Mouse (Mus musculus) hindbrain, embryonic 12.5 days (tissue): ENCODE measurements around the gene Mrfap1. TPM values are rescaled to one million over a fixed set of nuclear protein-coding genes. Genes with fewer than 3 reads are reported as not detected.

ENCODE experiments used
- ATAC-seq: fragments of 200-750 bp; cut with Nextera tagmentation; 2 replicates; pipeline ENCODE4 v1.8.0; 2017; ENCODE audit warnings: moderate TSS enrichment; ENCODE audit not compliant: low FRiP score
- H3K27ac ChIP-seq: fragments of 300-500 bp; sonication (generic); 2 replicates; pipeline ENCODE4 v1.5.1; 2016; ENCODE audit warnings: mild to moderate bottlenecking
- H3K27me3 ChIP-seq: fragments of 300-500 bp; sonication (generic); 2 replicates; pipeline ENCODE4 v1.6.1; 2016; ENCODE audit warnings: mild to moderate bottlenecking
- H3K36me3 ChIP-seq: fragments of 300-500 bp; sonication (generic); 2 replicates; pipeline ENCODE4 v1.6.1; 2016; ENCODE audit warnings: mild to moderate bottlenecking
- H3K4me1 ChIP-seq: fragments of 300-500 bp; sonication (generic); 2 replicates; pipeline ENCODE4 v1.6.1; 2016
- H3K4me2 ChIP-seq: fragments of 300-500 bp; sonication (generic); replicated peaks from 2 replicates; pipeline ENCODE4 v1.6.1; 2016; ENCODE audit warnings: mild to moderate bottlenecking
- H3K4me3 ChIP-seq: fragments of 300-500 bp; sonication (generic); 2 replicates; pipeline ENCODE4 v1.5.1; 2016; ENCODE audit warnings: mild to moderate bottlenecking
- H3K9ac ChIP-seq: fragments of 300-500 bp; sonication (generic); 2 replicates; pipeline ENCODE4 v1.6.1; 2016; ENCODE audit warnings: mild to moderate bottlenecking, moderate library complexity
- H3K9me3 ChIP-seq: fragments of 300-500 bp; sonication (generic); replicated peaks from 2 replicates; pipeline ENCODE4 v1.6.1; 2016; ENCODE audit warnings: mild to moderate bottlenecking
- WGBS: fragments of 180-500 bp; shearing (Covaris S2); methylation state at CpG from one replicate; pipeline ENCODE4 v1.1.7; 2016; 5-methylcytosine and 5-hydroxymethylcytosine counted together
- polyA plus RNA-seq: library from polyadenylated mRNA; unstranded; fragments of >200 nt; fragmentation: Nextera tagmentation; extraction: Ambion mirVana; gene quantifications from 2 replicates; pipeline ENCODE4 v1.2.1, GENCODE M21; 2016

Gene Mrfap1
- polyA plus RNA-seq, 1 experiment from 2014 or later = 495 TPM

DNA sequence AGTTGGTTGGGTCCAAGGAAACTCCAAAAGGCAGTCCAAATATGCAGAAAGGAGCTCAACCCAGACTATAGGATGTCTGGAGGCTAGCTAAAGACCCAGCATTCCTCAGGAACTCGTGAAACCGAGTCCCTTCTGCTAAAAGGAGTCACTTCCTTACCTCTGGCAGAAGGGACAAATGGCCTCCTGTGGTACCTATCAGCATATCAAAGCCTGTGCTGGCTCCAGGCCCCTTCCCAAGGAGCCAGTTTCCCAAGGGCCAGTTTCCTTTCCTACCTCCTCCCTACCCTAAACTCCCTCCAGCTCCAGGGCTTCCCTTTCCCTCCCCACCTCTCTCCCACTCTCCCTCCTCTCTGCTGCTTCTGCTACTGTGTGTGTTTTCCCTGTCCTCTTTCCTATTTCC lies 19.4 kb downstream of the Mrfap1 start:
- no peak overlapping the region for H3K27ac ChIP-seq
- ATAC-seq = no peak
- H3K36me3 ChIP-seq = no peaks in the 10 kb centered on the region
- H3K4me3 ChIP-seq = no peak overlapping the region
- no peak overlapping the region for H3K9ac ChIP-seq
- no peak overlapping the region for H3K4me2 ChIP-seq
- H3K27me3 ChIP-seq = no peaks in the 10 kb centered on the region
- H3K4me1 ChIP-seq = peaks cover 3% of the 10 kb centered on the region; the same call in 1 of the 2 replicates
- H3K9me3 ChIP-seq = 0 out of 2 replicates have a peak, but pooled peaks cover 4% of the 10 kb centered on the region
- WGBS = 0% methylated on average over 2 of the region's 2 CpGs

DNA sequence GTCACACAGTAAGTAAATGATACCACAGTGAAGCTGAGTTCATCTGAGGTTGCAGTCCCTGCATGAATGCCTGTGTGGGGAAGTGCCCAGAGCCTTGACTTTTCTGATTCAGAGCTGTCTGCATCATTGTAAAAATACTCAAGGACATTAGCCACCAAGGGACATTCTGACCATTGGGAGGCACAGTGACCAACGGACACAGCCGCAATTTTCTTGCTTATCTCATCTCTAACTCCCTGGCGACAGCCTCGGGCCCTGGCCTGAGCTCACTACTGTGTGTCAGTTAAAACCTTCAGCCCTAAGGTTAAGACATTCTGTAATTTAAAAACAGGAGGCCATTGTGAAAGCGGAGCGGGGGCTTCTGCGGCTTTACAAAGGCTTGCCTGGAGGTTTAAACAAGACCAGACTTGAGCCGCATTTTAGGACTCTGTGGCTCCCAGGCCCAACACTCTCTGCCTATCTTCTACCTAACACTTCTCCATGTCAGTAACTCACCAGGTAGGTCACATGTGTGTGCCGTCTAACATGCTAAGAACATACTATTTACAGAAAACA lies 20.5 kb downstream of the Mrfap1 start:
- no peak overlapping the region for H3K27ac ChIP-seq
- no peak for ATAC-seq

DNA sequence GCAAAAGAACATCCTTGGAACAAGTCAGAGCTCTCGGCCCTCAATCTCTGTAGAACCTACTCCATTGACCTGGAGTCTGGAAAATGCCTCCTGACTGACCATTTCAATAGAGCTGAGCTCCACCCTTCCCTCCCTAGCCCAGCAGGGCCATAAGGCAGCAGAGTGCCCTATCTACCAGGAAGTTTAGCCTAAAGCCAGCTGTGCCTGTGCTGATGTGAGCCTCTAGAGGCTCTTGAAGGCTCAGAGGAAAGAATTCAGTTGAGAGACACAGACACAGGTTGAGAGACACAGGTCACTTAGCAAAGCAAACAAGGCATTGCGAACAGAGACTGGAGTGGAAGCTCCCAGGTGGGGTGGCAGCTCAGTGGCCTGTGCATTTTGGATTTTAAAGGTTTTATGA lies 21.3 kb downstream of the Mrfap1 start:
- no peak overlapping the region for H3K27ac ChIP-seq
- no peaks in the 10 kb centered on the region for H3K36me3 ChIP-seq
- no peaks in the 10 kb centered on the region for H3K27me3 ChIP-seq
- WGBS = 80% methylated on average over 2 of the region's 2 CpGs
- H3K4me1 ChIP-seq = peaks cover 3% of the 10 kb centered on the region; the same call in 1 of the 2 replicates
- no peak overlapping the region for H3K9ac ChIP-seq
- 0 out of 2 replicates have a peak, but pooled peaks cover 4% of the 10 kb centered on the region for H3K9me3 ChIP-seq
- H3K4me3 ChIP-seq = no peak overlapping the region
- H3K4me2 ChIP-seq = no peak overlapping the region
- no peak for ATAC-seq

More for the DNA sequence above, 20.5 kb downstream of the Mrfap1 start:
- WGBS = 29% methylated on average over 9 of the region's 9 CpGs
- H3K4me2 ChIP-seq = no peak overlapping the region
- H3K4me3 ChIP-seq = no peak overlapping the region
- no peak overlapping the region for H3K9ac ChIP-seq
- H3K4me1 ChIP-seq = peaks cover 3% of the 10 kb centered on the region; the same call in 1 of the 2 replicates
- 0 out of 2 replicates have a peak, but pooled peaks cover 4% of the 10 kb centered on the region for H3K9me3 ChIP-seq
- H3K27me3 ChIP-seq = no peaks in the 10 kb centered on the region
- H3K36me3 ChIP-seq = no peaks in the 10 kb centered on the region

DNA sequence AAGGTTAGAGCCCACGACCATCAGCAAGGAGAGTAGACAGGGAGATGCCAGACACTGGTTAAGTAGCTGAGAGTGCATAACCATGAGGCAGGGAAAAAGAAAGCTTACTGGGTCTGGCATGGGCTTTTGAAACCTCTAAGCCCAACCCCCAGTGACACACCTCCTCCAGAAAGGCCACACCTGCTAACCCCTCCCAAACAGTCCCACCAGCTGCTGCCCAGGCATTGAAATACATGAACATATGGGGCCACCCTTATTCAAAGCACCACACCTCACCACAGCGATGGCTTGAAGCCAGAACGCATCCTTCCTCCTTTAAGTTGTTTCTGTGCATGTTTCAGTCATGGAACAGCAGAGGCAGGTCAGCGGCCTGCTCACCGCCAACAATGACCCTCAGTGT lies 24.0 kb downstream of the Mrfap1 start:
- no peak overlapping the region for H3K9ac ChIP-seq
- 79% methylated on average over 5 of the region's 5 CpGs for WGBS

DNA sequence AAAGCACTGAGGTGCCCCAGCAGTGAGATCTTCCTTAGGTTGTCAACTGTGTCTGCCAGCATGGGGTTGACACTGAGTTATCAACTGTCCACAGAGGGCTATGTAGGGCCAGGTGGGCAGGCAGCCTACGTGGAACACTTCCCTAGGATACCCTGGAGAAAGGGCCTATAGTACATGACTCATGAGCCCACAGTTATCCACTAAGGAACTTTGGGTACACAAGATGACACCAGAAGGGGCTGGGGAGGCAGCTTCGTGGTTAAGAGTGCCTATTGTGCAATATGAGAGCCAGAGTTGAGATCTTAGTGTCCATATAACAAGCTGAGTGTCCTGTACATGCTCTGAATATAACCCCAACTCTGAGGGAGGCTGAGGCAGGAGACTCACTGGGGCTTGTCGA lies 27.0 kb downstream of the Mrfap1 start:
- H3K4me2 ChIP-seq = no peak overlapping the region
- no peaks in the 10 kb centered on the region for H3K36me3 ChIP-seq
- H3K4me1 ChIP-seq = peaks cover 17% of the 10 kb centered on the region
- H3K27me3 ChIP-seq = no peaks in the 10 kb centered on the region
- H3K4me3 ChIP-seq = no peak overlapping the region
- ATAC-seq = no peak
- H3K9ac ChIP-seq = no peak overlapping the region
- 73% methylated on average over 3 of the region's 3 CpGs for WGBS
- H3K9me3 ChIP-seq = no peaks in the 10 kb centered on the region
- H3K27ac ChIP-seq = no peak overlapping the region

More for the DNA sequence above, 24.0 kb downstream of the Mrfap1 start:
- Histone ChIP-seq H3K4me1 (peaks cover 6% of the 10 kb centered on the region), H3K27me3 (no peaks in the 10 kb centered on the region), H3K27ac (no peak overlapping the region), H3K36me3 (no peaks in the 10 kb centered on the region), H3K4me2 (no peak overlapping the region), H3K9me3 (no peaks in the 10 kb centered on the region), H3K4me3 (no peak overlapping the region)
- no peak for ATAC-seq

DNA sequence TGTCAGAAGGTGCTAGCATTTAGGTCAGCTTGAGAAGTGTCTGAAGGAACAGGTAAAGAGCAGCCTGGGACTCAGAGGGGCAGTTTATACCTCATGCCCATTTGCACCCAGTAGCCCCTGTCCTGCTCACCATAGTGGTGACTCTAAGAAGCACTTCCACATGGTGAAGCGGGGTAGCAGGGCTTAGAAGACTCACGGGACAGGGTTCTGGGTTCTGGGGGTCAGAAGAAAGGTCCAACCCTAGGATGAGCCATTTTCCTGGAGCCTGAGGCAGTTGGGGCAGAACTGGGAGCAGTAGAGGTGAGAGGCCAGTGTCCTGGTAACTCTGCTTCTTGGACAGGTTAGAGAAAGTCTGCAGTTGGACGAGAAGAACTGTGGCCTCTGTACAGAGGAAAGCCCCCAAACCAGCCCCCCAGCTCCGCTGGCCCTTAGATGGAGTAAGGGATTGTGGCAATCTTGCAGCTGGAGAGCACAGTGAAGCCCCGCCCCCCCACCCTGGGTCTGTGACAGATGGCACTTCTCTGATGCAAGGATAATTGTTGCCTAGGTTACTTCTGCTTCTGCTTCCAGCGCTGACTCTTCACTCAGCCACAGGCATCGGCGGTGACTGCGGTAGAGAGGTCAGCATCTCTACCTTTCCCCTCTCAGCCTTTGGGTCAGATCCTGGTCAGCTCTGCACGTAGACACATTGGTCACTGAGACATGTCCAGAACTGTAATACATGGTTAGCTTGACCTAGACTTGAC lies 29.4 kb downstream of the Mrfap1 start:
- H3K27ac ChIP-seq = peak overlapping the region; percentile 64
- 24% methylated on average over 10 of the region's 10 CpGs for WGBS
- no peaks in the 10 kb centered on the region for H3K9me3 ChIP-seq
- H3K4me2 ChIP-seq = peak overlapping the region; percentile 19; the same call in 1 of the 2 replicates
- H3K36me3 ChIP-seq = no peaks in the 10 kb centered on the region
- no peaks in the 10 kb centered on the region for H3K27me3 ChIP-seq
- H3K9ac ChIP-seq = no peak overlapping the region
- H3K4me3 ChIP-seq = no peak overlapping the region
- ATAC-seq = peak; percentile 86
- peaks cover 27% of the 10 kb centered on the region for H3K4me1 ChIP-seq

DNA sequence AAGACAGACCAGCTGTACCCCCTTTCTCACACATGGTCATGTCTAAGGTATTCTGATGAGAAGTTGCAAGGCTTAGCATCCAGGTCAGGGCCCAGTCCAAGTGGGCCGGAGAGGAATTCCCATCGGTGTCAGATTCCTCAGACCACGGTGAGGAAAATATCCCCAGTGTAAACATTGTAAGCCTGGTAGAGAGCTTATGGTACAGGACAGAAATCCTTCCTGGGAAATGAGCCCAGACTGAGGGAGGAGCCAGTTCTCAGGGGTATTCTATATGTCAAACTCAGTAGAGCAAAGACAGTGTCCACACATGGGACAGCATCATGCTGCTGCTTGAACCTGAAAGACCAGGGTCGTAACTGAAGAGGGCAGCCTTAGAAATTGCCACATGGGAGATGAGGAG lies 36.7 kb downstream of the Mrfap1 start:
- Histone ChIP-seq H3K27ac (no peak overlapping the region), H3K4me1 (peaks cover 10% of the 10 kb centered on the region; the same call in 1 of the 2 replicates), H3K4me2 (no peak overlapping the region), H3K9me3 (no peaks in the 10 kb centered on the region), H3K4me3 (no peak overlapping the region), H3K27me3 (no peaks in the 10 kb centered on the region), H3K9ac (no peak overlapping the region), H3K36me3 (no peaks in the 10 kb centered on the region)
- ATAC-seq = no peak
- 64% methylated on average over 4 of the region's 4 CpGs for WGBS

DNA sequence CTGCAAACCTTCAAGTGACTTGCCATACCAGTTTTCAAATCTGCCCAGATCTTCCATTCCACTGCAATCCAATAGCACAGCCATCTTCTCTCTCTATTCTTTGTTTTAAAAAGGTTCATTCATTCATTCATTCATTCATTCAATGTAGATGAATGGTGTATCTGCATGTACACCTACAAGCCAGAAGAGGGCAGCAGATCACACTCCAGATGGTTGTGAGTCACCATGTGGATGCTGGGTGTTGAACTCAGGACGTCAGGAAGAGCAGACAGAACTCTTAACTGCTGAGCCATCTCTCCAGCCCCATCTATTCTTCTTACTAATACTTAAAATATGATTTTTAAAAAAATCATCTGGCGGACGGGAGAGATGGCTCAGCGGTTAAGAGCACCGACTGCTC lies 39.5 kb downstream of the Mrfap1 start:
- Histone ChIP-seq H3K4me3 (no peak overlapping the region), H3K9ac (no peak overlapping the region), H3K4me1 (no peaks in the 10 kb centered on the region), H3K9me3 (no peaks in the 10 kb centered on the region), H3K36me3 (no peaks in the 10 kb centered on the region), H3K27ac (no peak overlapping the region), H3K4me2 (no peak overlapping the region), H3K27me3 (0 out of 2 replicates have a peak, but pooled peaks cover 4% of the 10 kb centered on the region)
- no peak for ATAC-seq
- WGBS = 72% methylated on average over 5 of the region's 5 CpGs

DNA sequence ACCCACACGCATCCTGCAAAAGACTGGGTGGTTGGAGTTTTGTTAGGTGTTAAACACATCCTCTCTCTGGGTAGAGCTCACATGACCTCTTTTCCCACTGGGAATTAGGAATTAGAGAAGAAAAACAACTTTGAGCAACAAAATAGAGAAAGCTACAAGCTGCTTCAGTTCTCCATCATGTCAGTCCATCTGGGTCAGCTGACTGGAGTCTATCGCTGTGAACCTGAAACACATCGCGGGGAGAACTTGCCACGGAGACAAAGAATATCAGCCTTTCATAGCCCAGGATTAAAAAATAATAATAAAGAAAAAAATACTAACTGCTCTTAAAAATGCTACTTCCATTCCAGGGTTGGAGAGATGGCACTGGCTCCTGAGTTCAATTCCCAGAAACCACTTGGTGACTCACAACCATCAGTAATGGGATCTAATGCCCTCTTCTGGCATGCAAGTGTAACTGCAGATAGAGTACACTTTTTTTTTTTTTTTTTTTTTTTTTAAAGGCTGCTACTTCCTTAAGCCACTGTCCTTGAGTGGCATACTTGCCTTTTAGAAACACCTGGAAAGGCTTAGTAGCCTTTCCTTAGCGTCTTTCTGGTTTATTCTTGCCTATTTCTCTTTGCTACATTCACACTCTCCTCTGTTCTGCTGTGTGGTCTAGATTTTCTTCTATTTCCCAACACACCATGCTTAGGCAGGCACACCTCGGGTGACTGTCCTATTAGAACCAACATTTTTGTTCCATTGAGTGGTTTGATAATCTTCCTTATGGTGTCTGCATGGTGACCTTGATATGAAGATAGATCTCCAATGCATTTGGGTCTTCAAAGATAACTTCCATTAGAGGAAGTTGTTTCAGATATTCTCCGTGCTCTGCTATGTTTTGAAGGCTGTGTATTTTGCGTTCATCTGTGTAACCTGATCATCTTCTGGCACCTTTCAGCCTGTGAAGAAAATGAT lies 46.2 kb downstream of the Mrfap1 start:
- WGBS = 76% methylated on average over 9 of the region's 9 CpGs
- ATAC-seq = no peak

DNA sequence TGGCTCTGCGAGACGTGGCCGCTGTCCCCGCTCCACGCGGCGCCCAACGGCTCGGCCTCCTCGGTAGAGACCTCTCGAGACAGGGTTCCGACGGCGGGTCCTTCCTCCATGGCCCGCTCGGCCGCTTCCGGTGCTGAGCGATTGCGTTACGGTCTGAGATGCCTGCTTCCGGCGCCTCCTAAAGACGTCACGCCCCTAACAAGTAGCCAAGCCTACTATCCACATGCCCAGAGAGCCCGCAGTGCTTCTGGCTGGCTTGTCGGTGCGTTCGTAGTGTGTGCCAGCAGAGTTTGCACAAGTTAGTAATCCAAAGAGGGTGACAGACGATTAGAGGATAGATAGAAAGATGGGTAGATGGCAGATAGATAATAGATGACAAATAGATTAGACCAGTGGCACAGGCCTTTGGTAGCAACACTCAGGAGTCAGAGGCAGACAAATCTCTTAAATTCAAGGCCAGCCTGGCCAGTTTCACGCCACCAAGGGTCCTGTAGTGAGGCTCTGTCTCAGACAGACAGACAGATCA lies 48.0 kb downstream of the Mrfap1 start, which contains the start of gene Bloc1s4:
Gene Bloc1s4 (minus strand): TSS at position 115 of the 526 bp plus-strand sequence.
- Histone ChIP-seq H3K4me1 (peaks cover 17% of the 10 kb centered on the region), H3K36me3 (0 out of 2 replicates have a peak, but pooled peaks cover 2% of the 10 kb centered on the region), H3K4me2 (peak within 1 kb of the TSS; percentile 95), H3K9ac (peak within 1 kb of the TSS; percentile 89), H3K27ac (no peak within 1 kb of the TSS), H3K4me3 (peak within 1 kb of the TSS; percentile 93), H3K27me3 (0 out of 2 replicates have a peak, but pooled peaks cover 4% of the 10 kb centered on the region), H3K9me3 (no peaks in the 10 kb centered on the region)
- ATAC-seq = peak; percentile 94
- WGBS = 3% methylated on average over 31 of the region's 31 CpGs

More for the DNA sequence above, 46.2 kb downstream of the Mrfap1 start:
- Histone ChIP-seq H3K4me2 (no peak overlapping the region), H3K9me3 (no peaks in the 10 kb centered on the region), H3K9ac (no peak overlapping the region), H3K4me3 (no peak overlapping the region), H3K27me3 (0 out of 2 replicates have a peak, but pooled peaks cover 4% of the 10 kb centered on the region), H3K4me1 (peaks cover 17% of the 10 kb centered on the region), H3K27ac (no peak overlapping the region), H3K36me3 (no peaks in the 10 kb centered on the region)

DNA sequence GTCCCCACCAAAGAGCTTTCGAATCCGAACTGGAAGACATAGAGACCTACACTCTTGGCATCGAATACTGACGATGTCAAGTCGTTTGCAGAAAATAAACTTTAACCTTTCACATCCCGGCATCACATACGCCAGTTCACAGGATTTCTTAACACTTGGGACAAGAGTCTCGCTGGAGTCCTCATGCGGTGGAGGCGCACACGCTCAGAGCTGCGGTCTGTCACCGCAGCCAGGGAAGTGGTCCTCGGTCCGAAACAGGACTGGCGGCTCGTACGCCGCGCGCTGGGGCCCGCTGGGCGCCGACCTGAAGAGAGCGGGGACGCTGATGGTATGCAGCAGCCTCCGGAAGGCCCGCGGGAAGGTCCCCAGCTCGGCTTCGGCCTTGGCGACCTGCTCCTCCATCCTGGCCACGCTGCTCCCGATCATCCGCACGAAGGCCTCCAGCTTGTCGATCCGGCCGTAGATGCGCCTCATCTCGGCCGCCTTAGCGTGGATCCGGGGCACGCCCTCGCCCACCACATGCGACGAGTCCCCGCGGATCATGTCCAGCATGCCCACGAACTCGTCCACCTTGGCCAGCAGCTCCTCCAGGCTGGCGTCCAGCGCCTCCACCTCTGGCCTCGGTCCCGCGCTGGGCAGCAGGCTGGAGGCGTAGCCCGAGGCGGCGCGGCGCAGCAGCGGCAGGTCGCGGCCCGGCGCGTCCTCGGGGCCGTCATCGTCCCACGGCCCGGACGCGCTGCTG lies 48.6 kb downstream of the Mrfap1 start:
- WGBS = 3% methylated on average over 76 of the region's 76 CpGs
- Histone ChIP-seq H3K9me3 (no peaks in the 10 kb centered on the region), H3K4me2 (peak overlapping the region; percentile 95), H3K27me3 (0 out of 2 replicates have a peak, but pooled peaks cover 4% of the 10 kb centered on the region), H3K36me3 (0 out of 2 replicates have a peak, but pooled peaks cover 2% of the 10 kb centered on the region), H3K4me1 (peaks cover 17% of the 10 kb centered on the region), H3K9ac (peak overlapping the region; percentile 89), H3K27ac (no peak overlapping the region), H3K4me3 (peak overlapping the region; percentile 93)
- ATAC-seq = peak; percentile 77
